Mouse (Mus musculus) frontal cortex, postnatal 10 days (tissue): Measurements from ENCODE around the gene Olfr1335.
"Not testable (repeated sequence)": the region's sequence is repeated elsewhere in the genome, so short reads cannot be mapped to it uniquely, and the experiment has no call there.

Experiments used
- DNase-seq, 2 experiments: peaks; one replicate each; pipeline ENCODE4 v3.0.0; 2022; ENCODE audit warnings: low spot score in 2 of 2, mixed read lengths in 1 of 2

Olfr1335 gene

DNA sequence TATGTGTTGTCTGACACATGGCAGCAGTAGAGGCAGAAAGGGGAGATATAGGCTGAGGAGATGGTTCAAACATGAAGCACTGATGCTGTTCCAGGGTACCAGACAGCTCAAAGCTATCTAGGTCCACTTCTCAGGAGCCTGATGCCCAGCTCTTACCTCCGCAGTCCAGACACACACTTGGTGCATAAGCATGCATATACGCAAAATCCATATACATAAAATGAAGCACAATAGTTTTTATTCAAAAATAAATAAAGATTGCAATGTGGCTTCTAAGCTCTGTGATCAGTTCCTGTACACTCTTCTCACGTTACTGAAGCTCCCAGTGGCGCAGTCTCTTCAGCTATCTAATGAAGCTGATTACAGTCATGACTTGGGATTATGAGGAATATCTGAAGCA is at the start of gene Olfr1335:
Gene Olfr1335 (minus strand): TSS at position 101 of the 400 bp plus-strand sequence.
- no peak for DNase-seq

DNA sequence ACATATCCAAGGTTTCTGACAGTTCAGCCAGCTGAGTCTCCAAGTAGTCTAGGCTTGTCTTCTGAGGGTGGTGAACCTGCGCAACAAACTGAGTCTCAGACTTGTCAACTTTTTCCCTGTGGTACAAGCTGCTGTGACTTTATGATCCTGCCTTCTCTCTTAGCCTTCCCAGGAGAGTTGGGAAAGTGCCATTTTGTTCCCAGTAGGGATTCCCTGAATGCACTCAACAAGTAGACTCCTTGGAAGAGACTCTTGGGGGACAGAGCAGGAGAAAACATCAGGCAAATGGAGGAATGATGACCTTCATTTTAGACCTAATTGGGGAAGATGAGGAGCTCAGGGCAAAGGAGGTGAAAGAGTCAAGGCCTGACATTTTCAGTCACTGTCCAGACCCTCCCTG is 26.4 kb upstream of the Olfr1335 start, which contains the start of gene Olfr1333:
Gene Olfr1333 (minus strand): TSS at position 101 of the 400 bp plus-strand sequence.
- DNase-seq: no peak

DNA sequence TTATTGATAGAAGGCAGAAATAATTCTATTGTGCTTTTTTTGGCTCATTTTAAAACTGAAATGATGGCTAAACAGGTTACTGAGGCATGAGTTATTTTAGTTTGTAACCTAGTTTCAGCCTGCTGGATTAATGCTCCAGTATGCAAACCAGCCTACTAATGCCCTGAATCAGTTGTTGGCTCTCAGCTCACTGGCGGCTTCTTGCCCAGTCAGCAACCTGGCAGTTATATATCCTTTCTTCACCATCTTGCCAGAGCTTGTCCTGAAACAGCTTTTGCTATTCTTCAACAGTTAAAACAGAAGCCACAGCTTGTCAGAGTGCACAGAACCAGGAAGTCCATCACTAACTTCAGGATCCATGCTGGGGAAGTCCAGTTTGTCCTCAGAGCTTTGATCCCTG is 9.2 kb upstream of the Olfr1335 start:
- DNase-seq: no peak

DNA sequence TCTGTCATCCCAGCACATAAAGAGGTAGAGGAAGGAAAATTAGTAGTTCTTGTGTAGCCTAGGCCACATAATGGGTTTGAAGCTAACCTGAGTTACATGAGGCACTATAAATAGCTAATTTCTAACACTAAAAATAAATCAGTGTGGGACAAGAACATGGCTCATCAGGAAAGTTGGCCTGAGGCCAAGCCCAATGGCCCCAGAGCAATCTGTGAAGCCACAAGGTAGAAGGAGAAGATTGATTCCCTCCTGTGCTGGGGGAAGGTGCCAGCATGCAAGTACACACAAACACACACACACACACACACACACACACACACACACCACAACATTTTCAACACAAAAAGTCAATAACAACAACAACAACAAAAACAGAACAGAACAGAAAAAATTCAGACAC is 16.9 kb downstream of the Olfr1335 start:
- not testable (repeated sequence) for DNase-seq

DNA sequence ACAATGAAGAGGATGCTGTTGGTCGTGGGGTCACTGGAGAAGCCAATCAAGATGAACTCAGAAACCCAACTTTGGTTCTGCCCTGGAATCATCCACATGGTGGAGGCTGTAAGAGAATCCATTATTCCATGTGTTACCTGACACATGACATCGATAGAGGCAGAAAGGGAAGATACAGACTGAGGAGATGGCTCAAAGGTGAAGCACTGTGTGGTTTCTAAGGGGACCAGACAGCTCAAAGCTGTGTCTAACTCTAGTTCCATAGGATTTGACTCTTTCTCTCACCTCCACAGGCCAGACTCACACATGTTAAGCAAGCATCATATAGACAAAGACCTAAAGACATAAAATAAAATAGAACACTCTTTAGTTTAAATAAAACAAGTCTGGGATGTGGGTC is 27.3 kb downstream of the Olfr1335 start, which contains the start of gene Olfr1337:
Gene Olfr1337 (minus strand): TSS at position 101 of the 400 bp plus-strand sequence.
- no peak for DNase-seq
